Mouse (Mus musculus) urinary bladder, postnatal 25 days (tissue): Measurements from ENCODE around the gene Ero1lb.

Experiments used
- DNase-seq: peaks from one replicate; pipeline ENCODE4 v3.0.0; 2022; ENCODE audit warnings: low spot score

Ero1lb gene

GRCm38 (mm10) chr13:12565621-12566390 is at the start of gene Ero1lb:
Gene Ero1lb, plus strand, starts transcription at chr13:12565874.
- DNase-seq = peak; percentile 95

GRCm38 (mm10) chr13:12519371-12519770 is 46.3 kb upstream of the Ero1lb start:
- no peak for DNase-seq

GRCm38 (mm10) chr13:12519955-12520584 is 45.6 kb upstream of the Ero1lb start, which contains the start of gene Edaradd:
Gene Edaradd, minus strand, starts transcription at chr13:12520438.
- DNase-seq = peak; percentile 47

- no peak for DNase-seq
Observed at GRCm38 (mm10) chr13:12522346-12522745, 43.3 kb upstream of the Ero1lb start.

- no peak for DNase-seq
Observed at GRCm38 (mm10) chr13:12525678-12526077, 40.0 kb upstream of the Ero1lb start.

- DNase-seq = no peak
Observed at GRCm38 (mm10) chr13:12534628-12535027, 31.0 kb upstream of the Ero1lb start.

- peak; percentile 40 for DNase-seq
Observed at GRCm38 (mm10) chr13:12537971-12538370, 27.7 kb upstream of the Ero1lb start.

GRCm38 (mm10) chr13:12539716-12540115 is 26.0 kb upstream of the Ero1lb start:
- no peak for DNase-seq

- DNase-seq = no peak
Observed at GRCm38 (mm10) chr13:12540119-12540518, 25.6 kb upstream of the Ero1lb start.

- peak; percentile 49 for DNase-seq
Observed at GRCm38 (mm10) chr13:12542006-12542981, 23.4 kb upstream of the Ero1lb start.

GRCm38 (mm10) chr13:12543246-12543645 is 22.4 kb upstream of the Ero1lb start:
- DNase-seq = no peak

- no peak for DNase-seq
Observed at GRCm38 (mm10) chr13:12543880-12544568, 21.6 kb upstream of the Ero1lb start.

- DNase-seq = no peak
Observed at GRCm38 (mm10) chr13:12554211-12554610, 11.5 kb upstream of the Ero1lb start.

GRCm38 (mm10) chr13:12559044-12559443 is 6.6 kb upstream of the Ero1lb start:
- DNase-seq = no peak

GRCm38 (mm10) chr13:12559462-12560120 is 6.1 kb upstream of the Ero1lb start:
- DNase-seq = no peak

- DNase-seq = no peak
Observed at GRCm38 (mm10) chr13:12561729-12562128, 3.9 kb upstream of the Ero1lb start.

GRCm38 (mm10) chr13:12562256-12562655 is 3.4 kb upstream of the Ero1lb start:
- no peak for DNase-seq

GRCm38 (mm10) chr13:12567936-12568335 is 2.3 kb downstream of the Ero1lb start:
- DNase-seq = no peak

- no peak for DNase-seq
Observed at GRCm38 (mm10) chr13:12568597-12569469, 3.2 kb downstream of the Ero1lb start.

GRCm38 (mm10) chr13:12569741-12570140 is 4.1 kb downstream of the Ero1lb start:
- DNase-seq = no peak
